ENCODE assay signal across 25 mouse cellular contexts in genomic region chr13:30656909-30657308, GRCm38 (mm10).
"Had no signal": no experiment of that assay in that cellular context is flagged by ENCODE, and none has a peak within 500 bp of the region (broad histone marks: within the 10 kb centered on the region; RNA-seq: fewer than 3 reads in every experiment).

No protein-coding gene starts in this region.

- H3K9ac ChIP-seq: heart, embryonic 12.5 days; hindbrain, embryonic 12.5 days; hindbrain, embryonic 14.5 days; intestine, embryonic 15.5 days; limb, embryonic 13.5 days; limb, embryonic 15.5 days; liver, embryonic 12.5 days; liver, embryonic 14.5 days had no signal

- H3K9me3 ChIP-seq: heart, embryonic 12.5 days; hindbrain, embryonic 12.5 days; intestine, embryonic 15.5 days; limb, embryonic 13.5 days; limb, embryonic 15.5 days; liver, embryonic 12.5 days had no signal

- H3K4me2 ChIP-seq: heart, embryonic 12.5 days; hindbrain, embryonic 12.5 days; hindbrain, embryonic 14.5 days; intestine, embryonic 15.5 days; limb, embryonic 13.5 days; limb, embryonic 15.5 days; liver, embryonic 12.5 days had no signal

- DNase-seq: gastrocnemius, postnatal 36 days; heart, adult 2 months; heart, postnatal 10 days; heart, postnatal 4 days; kidney, adult 18-20 months; kidney, adult 8-10 months; kidney, postnatal 10 days; kidney, postnatal 25 days; kidney, postnatal 4 days; layer of hippocampus, adult 9-11 months; layer of hippocampus, postnatal 36 days; left cerebral cortex, postnatal 4 days had no signal

- ATAC-seq: hindbrain, embryonic 16.5 days; inflammation-experienced regulatory T-cells, adult 6 months; intestine, embryonic 15.5 days; intestine, postnatal 0 days; liver, embryonic 12.5 days had no signal

- H3K36me3 ChIP-seq: heart, embryonic 12.5 days; hindbrain, embryonic 10.5 days; hindbrain, embryonic 12.5 days; intestine, embryonic 15.5 days; limb, embryonic 13.5 days; limb, embryonic 15.5 days; liver, embryonic 12.5 days had no signal

- H3K4me3 ChIP-seq: heart, adult 2 months; heart, embryonic 12.5 days; hindbrain, embryonic 10.5 days; hindbrain, embryonic 12.5 days; intestine, embryonic 15.5 days; layer of hippocampus, adult 2 months; limb, embryonic 13.5 days; limb, embryonic 15.5 days; liver, embryonic 12.5 days had no signal

- H3K27ac ChIP-seq: heart, adult 2 months; hindbrain, embryonic 10.5 days; hindbrain, embryonic 12.5 days; hindbrain, embryonic 14.5 days; intestine, embryonic 15.5 days; limb, embryonic 13.5 days; limb, embryonic 15.5 days; liver, embryonic 12.5 days; liver, embryonic 14.5 days had no signal

- H3K4me1 ChIP-seq: intestine, embryonic 15.5 days had no signal

- H3K27me3 ChIP-seq: heart, embryonic 12.5 days; hindbrain, embryonic 12.5 days; intestine, embryonic 15.5 days; limb, embryonic 13.5 days; limb, embryonic 15.5 days had no signal
